Mouse (Mus musculus) embryonic facial prominence, embryonic 15.5 days (tissue): ENCODE results near the gene Tle6. TPM values are rescaled to one million over a fixed set of nuclear protein-coding genes. Genes with fewer than 3 reads are reported as not detected.
A peak's percentile ranks its signal among the peaks of the same experiment; 100 is the strongest.
"Not testable (repeated sequence)": the region's sequence is repeated elsewhere in the genome, so short reads cannot be mapped to it uniquely, and the experiment has no call there.

Experiments used
- ATAC-seq: fragments of 200-750 bp; cut with Nextera tagmentation; 2 replicates; pipeline ENCODE4 v1.8.0; 2017; ENCODE audit warnings: low read depth, moderate TSS enrichment; ENCODE audit not compliant: insufficient number of reproducible peaks, low FRiP score, low TSS enrichment
- H3K27ac ChIP-seq: fragments of 300-500 bp; sonication (generic); replicated peaks from 2 replicates; pipeline ENCODE4 v1.5.1; 2015; ENCODE audit warnings: mild to moderate bottlenecking, inconsistent platforms
- H3K27me3 ChIP-seq: fragments of 300-500 bp; sonication (generic); 2 replicates; pipeline ENCODE4 v1.6.1; 2015; ENCODE audit warnings: inconsistent platforms
- H3K36me3 ChIP-seq: fragments of 300-500 bp; sonication (generic); 2 replicates; pipeline ENCODE4 v1.6.1; 2015; ENCODE audit warnings: mild to moderate bottlenecking, inconsistent platforms
- H3K4me1 ChIP-seq: fragments of 300-500 bp; sonication (generic); 2 replicates; pipeline ENCODE4 v1.6.1; 2015; ENCODE audit warnings: inconsistent platforms
- H3K4me2 ChIP-seq: fragments of 300-500 bp; sonication (generic); replicated peaks from 2 replicates; pipeline ENCODE4 v1.6.1; 2015; ENCODE audit warnings: mild to moderate bottlenecking, inconsistent platforms
- H3K4me3 ChIP-seq: fragments of 300-500 bp; sonication (generic); replicated peaks from 2 replicates; pipeline ENCODE4 v1.5.1; 2015; ENCODE audit warnings: mild to moderate bottlenecking, inconsistent platforms
- H3K9ac ChIP-seq: fragments of 300-500 bp; sonication (generic); 2 replicates; pipeline ENCODE4 v1.6.1; 2015; ENCODE audit warnings: inconsistent platforms
- H3K9me3 ChIP-seq: fragments of 300-500 bp; sonication (generic); replicated peaks from 2 replicates; pipeline ENCODE4 v1.6.1; 2016; ENCODE audit warnings: inconsistent platforms
- WGBS: fragments of 180-500 bp; shearing (Covaris S2); methylation state at CpG from one replicate; pipeline ENCODE4 v1.1.7; 2015; 5-methylcytosine and 5-hydroxymethylcytosine counted together
- polyA plus RNA-seq: library from polyadenylated mRNA; unstranded; fragments of >200 nt; fragmentation: Nextera tagmentation; extraction: Ambion mirVana; gene quantifications from 2 replicates; pipeline ENCODE4 v1.2.1, GENCODE M21; 2015

The Tle6 gene
- polyA plus RNA-seq, 1 experiment from 2014 or later: 19.6 TPM

DNA sequence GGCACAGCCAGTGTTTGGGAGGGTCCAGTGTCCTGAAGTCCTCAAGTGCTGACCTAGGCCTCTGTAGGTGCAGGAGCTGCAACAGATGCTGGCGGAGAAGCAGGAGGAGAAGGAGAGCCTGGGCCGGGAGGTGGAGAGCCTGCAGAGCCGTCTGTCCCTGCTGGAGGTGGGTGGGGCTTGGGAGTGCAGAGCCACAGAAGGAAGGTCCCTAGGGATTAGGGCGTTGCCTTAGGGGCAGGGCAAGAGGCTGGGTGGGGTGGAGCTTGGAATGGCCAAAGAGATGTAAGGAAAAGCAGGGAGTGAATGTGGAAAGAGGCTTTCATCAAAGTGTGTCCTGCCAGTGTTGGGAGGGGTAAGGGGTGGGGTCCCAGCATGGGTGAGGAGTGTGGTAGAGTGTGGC is 40.0 kb upstream of the Tle6 start:
- ATAC-seq, H3K9ac ChIP-seq, H3K27ac ChIP-seq, H3K36me3 ChIP-seq, H3K9me3 ChIP-seq, H3K4me3 ChIP-seq, H3K27me3 ChIP-seq, H3K4me2 ChIP-seq: not testable (repeated sequence)
- H3K4me1 ChIP-seq: peaks cover 25% of the 10 kb centered on the region
- 44% methylated on average over 4 of the region's 4 CpGs for WGBS

DNA sequence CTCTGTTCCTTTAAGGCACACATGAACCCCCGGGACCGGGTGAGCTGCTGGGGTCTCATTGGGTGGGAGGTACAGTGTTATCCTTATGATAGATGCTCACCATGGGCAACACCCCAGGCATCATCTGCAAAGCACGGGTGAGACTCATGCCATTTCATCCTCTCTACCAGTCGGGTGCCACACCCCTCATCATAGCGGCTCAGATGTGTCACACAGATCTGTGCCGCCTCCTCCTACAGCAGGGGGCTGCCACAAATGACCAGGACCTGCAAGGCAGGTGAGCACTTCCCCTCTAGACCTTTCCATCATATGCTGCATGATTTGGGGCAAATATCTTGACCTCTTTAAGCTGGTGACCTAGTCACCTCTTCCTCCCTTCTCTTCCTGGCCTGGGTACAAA is 37.2 kb upstream of the Tle6 start:
- H3K27me3 ChIP-seq: no peaks in the 10 kb centered on the region
- H3K4me2 ChIP-seq: no peak overlapping the region
- WGBS: 71% methylated on average over 6 of the region's 6 CpGs
- H3K36me3 ChIP-seq: no peaks in the 10 kb centered on the region
- no peak overlapping the region for H3K9ac ChIP-seq
- ATAC-seq: no peak
- H3K27ac ChIP-seq: no peak overlapping the region
- H3K4me1 ChIP-seq: peaks cover 27% of the 10 kb centered on the region
- H3K4me3 ChIP-seq: no peak overlapping the region
- H3K9me3 ChIP-seq: no peaks in the 10 kb centered on the region

DNA sequence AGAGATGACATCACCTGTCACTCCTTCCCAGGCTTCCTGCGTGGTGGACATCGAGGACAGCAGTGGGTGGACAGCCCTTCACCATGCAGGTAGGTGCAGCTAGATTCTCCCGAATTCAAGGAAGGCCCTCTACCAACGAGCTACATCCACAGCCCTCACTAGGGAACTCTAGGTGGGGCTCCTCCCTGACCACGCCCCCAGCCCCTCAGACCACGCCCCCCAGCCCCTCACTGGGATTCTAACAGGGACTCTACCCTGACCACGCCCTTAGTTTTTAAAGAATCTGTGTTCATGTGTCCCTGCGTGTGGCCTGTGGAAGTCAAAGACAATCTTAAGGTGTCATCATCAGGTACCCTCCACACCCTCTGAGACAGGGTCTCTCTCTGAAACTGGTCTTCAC is 35.5 kb upstream of the Tle6 start:
- no peaks in the 10 kb centered on the region for H3K36me3 ChIP-seq
- WGBS: 16% methylated on average over 8 of the region's 8 CpGs
- H3K27me3 ChIP-seq: no peaks in the 10 kb centered on the region
- no peak overlapping the region for H3K4me2 ChIP-seq
- no peaks in the 10 kb centered on the region for H3K9me3 ChIP-seq
- H3K27ac ChIP-seq: no peak overlapping the region
- ATAC-seq: no peak
- no peak overlapping the region for H3K4me3 ChIP-seq
- peaks cover 16% of the 10 kb centered on the region for H3K4me1 ChIP-seq
- no peak overlapping the region for H3K9ac ChIP-seq

- H3K4me1 ChIP-seq: peaks cover 18% of the 10 kb centered on the region
- peak overlapping the region; percentile 48 for H3K4me3 ChIP-seq
- H3K27me3 ChIP-seq: no peaks in the 10 kb centered on the region
- peak overlapping the region; percentile 75; the same call in 1 of the 2 replicates for H3K27ac ChIP-seq
- peak overlapping the region; percentile 84 for H3K4me2 ChIP-seq
- peak overlapping the region; percentile 37 for H3K9ac ChIP-seq
- H3K9me3 ChIP-seq: no peaks in the 10 kb centered on the region
- H3K36me3 ChIP-seq: no peaks in the 10 kb centered on the region
- ATAC-seq: peak; percentile 91
- 3% methylated on average over 37 of the region's 37 CpGs for WGBS
Measured at GRCm38 (mm10) chr10:81633253-81634099, 32.6 kb upstream of the Tle6 start.

- Histone ChIP-seq H3K27ac (peak within 1 kb of the TSS; percentile 90), H3K9me3 (no peaks in the 10 kb centered on the region), H3K9ac (peak within 1 kb of the TSS; percentile 64), H3K4me3 (peak within 1 kb of the TSS; percentile 70), H3K4me2 (peak within 1 kb of the TSS; percentile 61), H3K36me3 (peaks cover 26% of the 10 kb centered on the region), H3K27me3 (no peaks in the 10 kb centered on the region), H3K4me1 (peaks cover 31% of the 10 kb centered on the region)
- 72% methylated on average over 16 of the region's 16 CpGs for WGBS
- ATAC-seq: no peak
Measured at GRCm38 (mm10) chr10:81628390-81628789, 27.5 kb upstream of the Tle6 start, which contains the start of gene Ankrd24. TSS of gene Ankrd24 (plus strand) at chr10:81628540.

DNA sequence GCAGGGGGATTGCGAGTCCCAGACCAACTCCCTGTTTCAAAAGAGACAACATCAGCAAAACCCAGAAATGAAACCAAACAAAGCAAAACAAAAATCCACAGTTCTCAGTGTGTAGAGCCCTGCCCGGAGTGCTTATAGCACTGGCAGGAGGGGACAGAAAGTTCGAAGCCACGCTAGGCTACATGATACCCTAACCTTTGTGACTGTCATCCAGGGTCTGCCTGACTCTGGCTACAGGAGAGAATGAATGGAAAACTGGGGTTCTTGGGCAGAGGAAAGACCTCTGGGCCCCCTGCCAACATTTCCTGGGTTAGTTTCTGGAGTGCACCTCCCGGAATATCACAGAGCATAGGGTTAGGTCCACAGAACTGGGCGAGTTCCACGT is 27.0 kb upstream of the Tle6 start:
- Histone ChIP-seq H3K4me3 (peak overlapping the region; percentile 70), H3K4me1 (peaks cover 27% of the 10 kb centered on the region), H3K36me3 (peaks cover 31% of the 10 kb centered on the region), H3K27me3 (no peaks in the 10 kb centered on the region), H3K9me3 (no peaks in the 10 kb centered on the region), H3K9ac (peak overlapping the region; percentile 24; the same call in 1 of the 2 replicates), H3K27ac (peak overlapping the region; percentile 90), H3K4me2 (peak overlapping the region; percentile 61)
- 43% methylated on average over 7 of the region's 7 CpGs for WGBS
- no peak for ATAC-seq

DNA sequence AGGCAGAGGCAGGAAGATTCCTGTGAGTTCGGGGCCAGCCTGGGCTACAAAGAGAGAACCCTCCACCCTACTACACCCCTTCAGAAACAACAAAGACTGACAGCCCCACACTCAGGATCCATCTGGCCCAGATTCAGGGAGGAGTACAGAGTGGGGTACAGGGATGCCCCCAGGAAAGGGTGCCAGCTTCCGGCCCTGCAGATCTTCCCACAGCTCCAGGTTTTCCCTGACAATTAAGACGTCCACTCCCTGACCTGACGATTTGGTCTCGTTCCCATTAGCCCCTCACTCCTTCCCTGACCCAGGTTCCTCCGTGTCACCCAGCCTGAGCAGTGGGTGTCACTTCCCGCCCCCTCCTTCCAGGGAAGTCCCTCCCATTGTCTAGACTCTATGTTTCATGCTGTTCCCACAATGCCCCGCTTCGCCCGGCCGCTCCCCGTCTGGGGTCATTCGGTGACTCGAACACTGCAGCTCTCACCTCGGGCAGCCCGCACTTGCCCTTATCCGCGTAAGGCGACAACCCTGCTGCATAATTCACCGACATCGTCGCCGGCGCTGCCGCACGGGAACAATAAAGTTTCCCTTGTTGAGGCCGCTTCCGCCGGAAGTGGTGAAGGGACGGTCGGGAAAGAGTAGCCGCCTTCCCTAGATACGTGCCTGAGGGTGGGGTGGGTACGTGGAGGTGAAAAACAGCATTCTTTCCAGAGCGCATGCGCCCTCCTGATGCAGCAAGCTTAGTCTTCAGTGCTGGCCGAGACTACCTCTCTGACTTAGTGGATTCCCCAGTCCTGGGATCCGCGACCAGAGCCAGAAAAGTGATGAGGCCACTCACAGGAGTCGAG is 26.3 kb upstream of the Tle6 start, which contains the start of gene Sirt6:
Gene Sirt6 (minus strand): TSS at position 804 of the 842 bp plus-strand sequence.
- Histone ChIP-seq H3K4me3 (peak within 1 kb of the TSS; percentile 70), H3K27ac (peak within 1 kb of the TSS; percentile 90), H3K27me3 (no peaks in the 10 kb centered on the region), H3K9ac (peak within 1 kb of the TSS; percentile 64), H3K4me1 (peaks cover 26% of the 10 kb centered on the region), H3K4me2 (peak within 1 kb of the TSS; percentile 61), H3K36me3 (peaks cover 37% of the 10 kb centered on the region), H3K9me3 (no peaks in the 10 kb centered on the region)
- WGBS: 3% methylated on average over 40 of the region's 40 CpGs
- ATAC-seq: peak; percentile 88

GRCm38 (mm10) chr10:81626101-81626993 is 25.5 kb upstream of the Tle6 start:
- Histone ChIP-seq H3K4me2 (peak overlapping the region; percentile 61), H3K4me3 (peak overlapping the region; percentile 70), H3K9ac (peak overlapping the region; percentile 64), H3K36me3 (peaks cover 44% of the 10 kb centered on the region), H3K27me3 (no peaks in the 10 kb centered on the region), H3K4me1 (peaks cover 24% of the 10 kb centered on the region), H3K27ac (peak overlapping the region; percentile 90), H3K9me3 (no peaks in the 10 kb centered on the region)
- 89% methylated on average over 22 of the region's 22 CpGs for WGBS
- no peak for ATAC-seq

GRCm38 (mm10) chr10:81623441-81623840 is 22.6 kb upstream of the Tle6 start:
- no peak overlapping the region for H3K4me3 ChIP-seq
- ATAC-seq: no peak
- peaks cover 55% of the 10 kb centered on the region for H3K36me3 ChIP-seq
- H3K27me3 ChIP-seq: no peaks in the 10 kb centered on the region
- no peaks in the 10 kb centered on the region for H3K9me3 ChIP-seq
- no peak overlapping the region for H3K27ac ChIP-seq
- H3K4me2 ChIP-seq: no peak overlapping the region
- H3K9ac ChIP-seq: no peak overlapping the region
- H3K4me1 ChIP-seq: peaks cover 22% of the 10 kb centered on the region
- WGBS: 61% methylated on average over 8 of the region's 8 CpGs

DNA sequence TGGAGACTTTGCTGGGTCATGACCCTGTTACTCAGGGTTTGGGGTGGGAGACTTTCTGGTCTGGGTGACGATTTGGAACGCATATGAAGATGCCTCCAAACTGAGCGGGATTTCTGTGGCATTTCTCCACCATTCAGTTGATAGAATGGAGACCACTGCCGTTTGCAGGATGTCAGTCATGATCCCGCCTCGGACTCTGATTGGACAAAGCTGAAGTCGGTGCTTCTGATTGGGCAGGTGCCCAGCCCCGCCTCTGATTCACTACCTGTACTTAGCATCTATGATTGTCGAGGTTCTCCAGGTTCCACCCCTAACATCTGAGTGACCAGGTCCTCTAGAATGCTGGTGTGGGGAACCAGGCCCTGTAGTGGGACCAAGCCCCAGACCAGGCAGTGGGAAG is 19.9 kb upstream of the Tle6 start:
- ATAC-seq: no peak
- 0 out of 2 replicates have a peak, but pooled peaks cover 3% of the 10 kb centered on the region for H3K4me1 ChIP-seq
- no peaks in the 10 kb centered on the region for H3K9me3 ChIP-seq
- peaks cover 53% of the 10 kb centered on the region for H3K36me3 ChIP-seq
- H3K4me3 ChIP-seq: no peak overlapping the region
- H3K4me2 ChIP-seq: no peak overlapping the region
- H3K27ac ChIP-seq: 0 out of 2 replicates have a peak overlapping the region, but pooled peaks have one; percentile 11
- H3K27me3 ChIP-seq: no peaks in the 10 kb centered on the region
- no peak overlapping the region for H3K9ac ChIP-seq
- WGBS: 55% methylated on average over 9 of the region's 9 CpGs
